Mouse (Mus musculus): ENCODE results near the gene Abcb8.

- TF ChIP-seq HCFC1 (IDR thresholded peaks at IDR 0.05; ENCODE audit: borderline replicate concordance, insufficient read depth, low read length) (no peak), ZNF384 (IDR thresholded peaks at IDR 0.05; ENCODE audit: low read depth, low read length) (no peak), ZC3H11A (IDR thresholded peaks at IDR 0.05; ENCODE audit: borderline replicate concordance, low read depth, low read length) (no peak)
Measured at GRCm38 (mm10) chr5:24343977-24344436, 49.5 kb upstream of the Abcb8 start.

Data from ES-E14 (cell line).